Mouse (Mus musculus) CD4-positive, CD25-positive, alpha-beta regulatory T cell, adult 2 months (primary cell): ENCODE data around the gene Gm10577.

Experiments used
- DNase-seq: peaks from one replicate; pipeline ENCODE4 v3.0.0-alpha.2; 2012; ENCODE audit warnings: low read depth, low spot score

Gene Gm10577

GRCm38 (mm10) chr4:100995617-100996016, 24.9 kb downstream of the Gm10577 start:
- DNase-seq = no peak

- no peak for DNase-seq
Observed at GRCm38 (mm10) chr4:100994442-100995255, 25.8 kb downstream of the Gm10577 start.

DNA sequence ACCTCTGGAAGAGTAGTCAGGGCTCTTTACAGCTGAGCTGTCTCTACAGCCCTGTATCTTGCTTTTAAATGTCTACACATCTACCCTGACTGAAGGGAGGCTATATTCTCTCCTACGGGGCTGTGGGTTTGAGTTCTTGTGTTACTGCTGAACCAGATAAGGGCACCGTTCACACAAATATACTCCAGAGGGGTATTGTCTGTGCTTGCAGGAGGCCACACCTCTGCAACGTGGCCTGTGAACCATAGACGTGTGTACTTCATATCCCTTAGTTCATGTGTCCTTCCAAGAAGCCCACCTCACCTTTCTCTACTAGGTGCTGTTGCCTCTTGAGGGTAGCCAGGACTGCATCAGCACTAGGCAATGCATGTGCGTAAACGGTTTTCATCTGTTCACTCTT, 28.4 kb downstream of the Gm10577 start:
- no peak for DNase-seq

DNA sequence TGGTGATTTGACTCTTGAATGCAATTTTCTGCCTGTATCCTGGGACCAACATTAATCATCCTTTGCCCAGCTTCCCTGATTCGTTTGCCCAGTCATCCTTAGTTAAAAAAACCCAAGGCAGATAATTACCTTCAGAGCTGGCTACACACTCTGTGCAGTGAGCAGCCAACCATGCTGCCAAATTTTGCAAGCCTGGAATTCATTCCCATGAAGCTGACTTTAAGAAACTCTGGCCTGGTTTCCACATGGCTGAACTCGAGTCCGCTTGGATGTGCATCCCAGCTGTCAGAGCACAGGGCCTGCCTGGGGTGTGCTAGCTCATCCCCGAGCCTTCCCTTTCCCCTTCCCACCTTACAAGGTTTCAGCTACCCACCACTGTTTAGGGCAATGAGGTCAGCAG, 29.5 kb downstream of the Gm10577 start:
- no peak for DNase-seq

DNA sequence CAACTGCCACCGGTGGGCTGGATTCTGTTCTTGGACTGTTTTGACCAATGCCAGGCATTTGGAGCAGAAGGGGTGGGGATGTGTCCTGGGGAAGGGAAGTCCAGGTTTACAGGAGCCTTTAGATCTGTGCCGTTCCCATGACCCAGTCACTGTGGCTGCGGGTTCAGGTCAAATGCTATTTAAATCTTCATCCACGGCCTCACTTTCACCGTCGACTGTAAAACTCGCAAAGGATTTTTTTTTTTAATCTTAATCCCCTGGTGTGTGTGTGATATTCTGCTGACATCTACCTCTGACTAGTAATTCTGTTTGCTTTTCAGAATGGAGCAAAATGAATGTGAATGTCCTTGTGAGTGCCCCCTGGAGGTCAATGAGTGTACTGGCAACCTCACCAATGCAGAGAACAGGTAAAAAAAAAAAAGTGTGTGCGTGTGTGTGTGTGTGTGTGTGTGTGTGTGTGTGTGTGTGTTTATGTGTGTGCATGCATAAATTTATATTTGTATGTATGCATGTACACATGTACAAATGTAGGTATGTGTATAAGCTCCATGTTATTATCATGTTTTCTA, 32.2 kb downstream of the Gm10577 start:
- DNase-seq = peak; percentile 37

DNA sequence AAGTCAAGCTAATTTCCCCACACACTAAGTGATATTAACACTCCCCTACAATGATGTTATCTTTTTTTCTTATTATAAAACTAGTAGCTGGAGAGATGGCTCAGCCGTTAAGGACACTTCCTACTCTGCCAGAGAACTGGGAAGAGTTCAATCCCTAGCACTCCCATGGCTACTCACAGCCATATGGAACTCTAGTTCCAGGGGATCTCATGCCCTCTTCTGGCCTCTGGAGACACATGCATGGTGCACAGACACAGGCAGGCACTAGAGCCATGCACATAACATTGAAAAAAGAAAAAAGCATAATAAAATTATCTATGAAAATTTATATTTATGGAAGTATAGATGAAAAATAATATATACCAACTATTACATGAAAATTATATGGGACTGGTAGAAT, 33.3 kb downstream of the Gm10577 start:
- no peak for DNase-seq

GRCm38 (mm10) chr4:100977522-100977921, 43.0 kb downstream of the Gm10577 start:
- DNase-seq = no peak

DNA sequence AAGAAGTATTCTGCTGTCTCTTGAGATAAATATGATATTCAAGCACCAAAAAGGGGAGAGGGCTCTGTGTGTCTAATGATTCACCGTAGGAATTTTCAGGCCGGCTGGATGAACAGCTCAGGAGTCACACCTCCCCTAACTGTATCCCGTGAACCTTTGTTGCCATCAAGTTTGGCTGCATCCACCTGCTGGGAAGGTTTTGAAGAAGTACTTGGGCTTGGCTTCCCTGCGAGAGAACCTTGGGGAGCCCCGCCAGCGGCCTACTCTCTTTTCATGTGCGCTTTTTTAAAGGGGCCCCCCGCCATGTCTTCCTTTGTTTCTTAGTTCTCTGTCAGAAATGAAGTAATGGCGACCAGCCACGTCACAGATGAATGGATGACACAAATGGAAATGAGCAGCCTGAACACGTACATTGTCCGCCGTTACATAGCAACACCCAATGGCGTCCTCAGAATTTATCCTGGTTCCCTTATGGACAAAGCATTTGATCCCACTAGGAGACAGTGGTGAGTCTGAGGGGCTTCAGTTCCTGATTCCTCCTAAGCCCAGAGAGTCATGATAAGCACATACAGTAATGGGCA, 46.0 kb downstream of the Gm10577 start:
- DNase-seq = no peak

GRCm38 (mm10) chr4:100973641-100974454, 46.6 kb downstream of the Gm10577 start:
- no peak for DNase-seq
